Mouse (Mus musculus) A20 (cell line): ENCODE results near the gene Mcub.

Source experiments
- DNase-seq: peaks from one replicate; pipeline ENCODE4 v3.0.0-alpha.2; 2011; ENCODE audit warnings: low read depth, low spot score

Mcub gene

GRCm38 (mm10) chr3:129896591-129896990, 73.4 kb downstream of the Mcub start:
- no peak for DNase-seq

GRCm38 (mm10) chr3:129893143-129893542, 76.9 kb downstream of the Mcub start:
- no peak for DNase-seq

GRCm38 (mm10) chr3:129892003-129892402, 78.0 kb downstream of the Mcub start:
- no peak for DNase-seq

- no peak for DNase-seq
Measured at GRCm38 (mm10) chr3:129887779-129888517, 82.1 kb downstream of the Mcub start.

- no peak for DNase-seq
Measured at GRCm38 (mm10) chr3:129886430-129886829, 83.6 kb downstream of the Mcub start.

- no peak for DNase-seq
Measured at GRCm38 (mm10) chr3:129885577-129885976, 84.4 kb downstream of the Mcub start.

- peak; percentile 8 for DNase-seq
Measured at GRCm38 (mm10) chr3:129880925-129881593, 88.9 kb downstream of the Mcub start.

- no peak for DNase-seq
Measured at GRCm38 (mm10) chr3:129879913-129880312, 90.1 kb downstream of the Mcub start.

- DNase-seq, result peak; percentile 81
Measured at GRCm38 (mm10) chr3:129879131-129879757, 90.8 kb downstream of the Mcub start.

GRCm38 (mm10) chr3:129878405-129879021, 91.5 kb downstream of the Mcub start, which contains the start of gene Pla2g12a:
TSS of gene Pla2g12a (plus strand) at chr3:129878606.
- peak; percentile 91 for DNase-seq

- no peak for DNase-seq
Measured at GRCm38 (mm10) chr3:129877327-129877726, 92.7 kb downstream of the Mcub start.
